Mouse (Mus musculus): ENCODE measurements around the gene Dicer1. TPM values are rescaled to one million over a fixed set of nuclear protein-coding genes. Genes with fewer than 3 reads are reported as not detected.

The Dicer1 gene
- total RNA-seq (2015): 33.5 and 40.3 TPM in 2 replicates
- 24.5 and 41.5 TPM in 2 replicates for total RNA-seq (2017)

DNA sequence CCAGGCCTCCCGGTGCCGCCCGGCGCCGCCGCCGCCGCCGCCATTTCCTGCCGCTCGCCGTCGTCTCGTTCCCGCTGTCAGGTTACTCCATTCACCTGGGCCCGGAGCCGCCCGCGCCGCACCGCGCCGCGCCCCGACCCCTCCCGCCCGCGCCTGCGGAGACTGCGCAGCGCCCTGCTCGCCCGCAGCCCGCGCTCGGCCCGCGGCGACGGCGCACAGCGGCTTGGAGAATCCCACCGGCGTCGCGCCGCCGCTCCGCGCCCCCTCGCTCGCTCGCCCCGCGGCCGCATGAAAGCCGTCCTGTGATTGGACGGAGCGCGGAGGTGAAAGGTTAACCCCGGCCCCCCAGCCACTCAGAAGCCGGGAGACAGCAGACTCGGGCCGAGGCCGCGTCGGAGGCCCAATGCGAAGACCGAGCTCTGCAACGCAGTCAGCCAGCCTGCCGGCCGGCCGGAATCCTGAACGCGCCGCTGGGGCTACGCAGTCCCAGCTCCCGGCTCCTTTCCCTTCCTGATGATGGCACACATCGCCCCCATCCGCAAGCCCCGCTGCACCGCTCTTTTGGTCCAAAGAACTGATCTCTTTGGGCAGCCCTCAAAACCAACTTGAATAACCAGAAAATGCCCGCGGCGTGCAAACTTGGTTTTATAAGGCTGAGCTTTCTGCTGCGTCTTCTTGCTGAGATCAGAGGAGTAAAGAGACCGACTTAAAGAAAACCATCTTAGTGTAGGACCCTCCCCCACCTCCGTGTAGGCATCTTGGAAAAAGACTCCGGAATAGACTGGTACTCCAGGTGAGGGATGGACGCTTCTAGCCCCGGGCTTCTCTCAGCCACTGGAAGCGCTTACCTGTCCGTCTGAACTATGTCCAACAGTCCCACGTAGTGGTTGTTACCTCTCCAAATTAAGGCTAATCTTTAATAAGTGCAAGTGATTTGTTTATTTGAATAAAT is at the start of gene Dicer1:
TSS of gene Dicer1 (minus strand) at position 139 of the 952 bp plus-strand sequence.
- peak; percentile 93 for ATAC-seq (ENCODE audit: poor library complexity, severe bottlenecking)

DNA sequence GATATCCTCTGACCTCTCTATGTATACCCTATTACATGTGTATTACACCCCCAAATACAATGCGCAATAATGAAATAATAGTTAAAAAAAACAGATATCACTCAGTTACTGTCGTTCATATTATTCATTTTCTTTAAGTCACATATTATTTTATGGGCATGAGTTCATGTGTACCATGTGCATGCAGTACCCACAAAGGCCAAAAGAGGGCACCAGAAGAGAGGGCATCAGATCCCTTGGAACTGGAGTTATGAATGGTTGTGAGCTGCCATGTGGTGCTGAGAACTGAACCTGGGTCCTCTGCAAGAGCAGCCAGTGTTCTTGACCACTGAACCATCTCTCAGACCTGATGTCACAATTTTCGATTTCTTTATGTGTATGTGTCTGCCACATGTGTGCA is 47.6 kb upstream of the Dicer1 start:
- ATAC-seq (ENCODE audit: poor library complexity, severe bottlenecking): no peak

DNA sequence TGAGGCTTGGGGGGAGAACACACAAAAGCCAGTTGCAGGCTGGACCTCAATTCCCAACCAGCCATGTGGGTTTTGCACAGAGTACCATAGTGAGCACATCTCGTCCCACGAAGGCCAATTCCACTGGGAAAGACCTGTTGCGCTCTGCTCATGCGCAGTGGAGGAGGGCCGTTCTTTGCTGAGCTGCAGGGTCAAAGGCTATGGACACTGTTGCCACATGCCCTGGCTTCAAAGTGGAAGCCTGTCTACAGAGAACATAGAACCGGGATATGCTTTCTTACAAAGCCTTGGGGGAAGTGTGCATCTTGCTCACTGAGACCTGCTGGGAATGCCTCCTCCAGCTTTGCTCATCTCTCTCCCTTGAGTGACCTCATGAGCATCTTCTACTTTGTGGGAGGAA is 46.2 kb upstream of the Dicer1 start:
- no peak for ATAC-seq (ENCODE audit: poor library complexity, severe bottlenecking)

DNA sequence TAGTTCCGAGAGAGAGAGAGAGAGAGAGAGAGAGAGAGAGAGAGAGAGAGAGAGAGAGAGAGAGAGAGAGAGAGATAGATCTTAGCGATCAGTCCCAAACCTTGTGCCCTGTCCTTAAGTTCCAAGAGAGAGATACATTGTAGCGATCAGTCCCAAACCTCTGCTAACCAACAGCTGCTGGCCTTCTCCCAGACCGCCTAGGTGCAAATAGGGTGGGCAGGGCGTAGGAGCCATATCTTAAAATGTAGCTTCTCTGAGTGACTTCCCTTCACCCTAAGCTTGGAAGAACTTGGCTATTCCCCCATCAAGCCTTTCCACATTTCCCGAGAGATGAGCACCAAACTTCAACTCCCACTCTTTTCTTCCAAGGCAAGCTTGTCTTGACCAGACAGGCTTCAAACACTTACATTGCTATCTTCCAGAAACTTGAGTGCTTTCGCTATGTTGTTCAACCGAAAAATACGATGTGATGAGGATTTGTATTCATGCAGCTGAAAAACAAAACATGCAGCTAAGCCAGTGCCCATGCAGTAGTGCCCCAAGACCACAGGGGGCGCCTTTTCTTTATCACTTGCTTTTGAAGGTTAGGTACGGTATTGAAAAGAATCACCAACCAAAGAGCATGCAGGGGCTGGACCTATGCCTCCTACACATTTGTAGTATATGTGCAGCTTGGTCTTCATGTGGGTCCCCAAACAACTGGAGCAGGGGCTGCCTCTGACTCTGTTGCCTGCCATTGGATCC is 45.1 kb upstream of the Dicer1 start:
- ATAC-seq (ENCODE audit: poor library complexity, severe bottlenecking): no peak

DNA sequence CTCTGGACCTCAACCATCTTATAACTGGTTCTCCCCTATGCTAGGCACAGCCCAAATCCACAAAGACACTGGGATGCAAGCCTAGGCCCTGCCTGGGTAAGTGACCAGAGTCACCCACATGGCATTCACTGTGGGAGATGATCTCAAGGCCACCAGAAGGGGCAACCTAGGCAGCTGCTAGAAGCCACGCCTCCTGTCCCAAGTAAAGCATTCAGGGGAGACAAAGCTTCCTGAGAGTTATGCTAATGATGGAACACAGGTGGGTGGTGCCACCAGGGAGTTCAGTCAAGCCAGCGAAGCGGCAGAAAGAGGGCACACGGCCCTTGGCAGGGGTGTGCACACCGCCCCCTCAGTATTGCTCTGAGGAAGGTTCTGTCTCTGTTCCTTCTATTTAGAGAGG is 43.2 kb upstream of the Dicer1 start:
- ATAC-seq (ENCODE audit: poor library complexity, severe bottlenecking): no peak

DNA sequence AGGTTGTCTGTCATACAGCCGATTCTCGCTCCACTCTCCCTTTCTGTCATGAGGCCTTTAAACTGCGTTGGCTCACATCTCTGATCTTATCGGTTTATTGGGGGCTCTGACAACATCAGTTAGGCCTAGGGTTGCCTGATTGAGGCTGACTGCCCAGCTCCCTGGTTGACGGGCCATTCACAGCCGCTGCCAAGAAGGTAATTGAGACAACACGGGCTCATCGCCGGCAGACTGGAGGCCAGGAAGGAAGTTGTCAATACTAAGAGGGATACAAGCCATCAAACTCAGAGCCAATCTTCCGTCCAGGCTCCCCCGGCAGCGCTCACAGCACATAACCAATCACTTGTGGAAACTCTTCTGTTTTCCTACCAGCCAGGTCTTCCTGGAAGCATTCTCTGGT is 41.7 kb upstream of the Dicer1 start:
- ATAC-seq (ENCODE audit: poor library complexity, severe bottlenecking): no peak

DNA sequence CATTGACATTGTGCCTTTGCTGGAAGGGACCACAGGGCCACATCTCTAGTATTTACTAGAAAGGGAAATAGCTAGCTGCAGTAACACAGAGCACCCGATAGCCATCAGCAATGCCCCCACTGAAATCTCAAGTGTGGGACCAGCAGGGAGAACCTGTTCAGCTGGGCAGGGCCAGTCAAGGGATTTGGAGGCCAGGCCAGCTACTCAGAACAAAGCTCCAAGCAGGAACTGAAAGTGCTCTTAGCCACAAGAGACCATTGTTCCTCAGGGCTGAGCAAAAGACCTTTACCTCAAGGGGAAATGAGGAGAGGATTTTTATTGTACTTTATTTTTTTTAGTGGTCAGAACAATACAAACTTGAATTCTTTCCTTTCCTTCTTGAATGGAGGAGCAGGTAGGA is 25.9 kb upstream of the Dicer1 start:
- peak; percentile 94 for ATAC-seq (ENCODE audit: poor library complexity, severe bottlenecking)

DNA sequence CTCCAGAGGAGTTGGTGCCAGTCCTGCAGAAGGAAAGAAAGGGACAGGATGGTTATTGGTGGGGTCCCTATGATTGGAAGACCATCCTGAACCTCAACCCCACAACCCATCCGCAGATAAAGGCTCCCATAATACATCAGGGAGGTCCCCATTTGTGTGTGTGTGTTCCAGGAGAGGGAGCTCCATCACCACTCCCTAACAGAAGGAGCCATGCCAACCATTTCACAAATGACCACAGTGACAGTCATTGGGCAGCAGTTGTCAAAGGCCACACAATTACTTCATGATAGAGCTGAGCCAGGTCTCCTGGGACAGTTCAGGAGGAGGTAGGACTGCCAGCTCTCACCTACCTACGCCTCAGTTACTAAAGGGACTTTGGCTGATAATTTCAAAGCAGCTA is 20.2 kb upstream of the Dicer1 start:
- ATAC-seq (ENCODE audit: poor library complexity, severe bottlenecking): no peak

DNA sequence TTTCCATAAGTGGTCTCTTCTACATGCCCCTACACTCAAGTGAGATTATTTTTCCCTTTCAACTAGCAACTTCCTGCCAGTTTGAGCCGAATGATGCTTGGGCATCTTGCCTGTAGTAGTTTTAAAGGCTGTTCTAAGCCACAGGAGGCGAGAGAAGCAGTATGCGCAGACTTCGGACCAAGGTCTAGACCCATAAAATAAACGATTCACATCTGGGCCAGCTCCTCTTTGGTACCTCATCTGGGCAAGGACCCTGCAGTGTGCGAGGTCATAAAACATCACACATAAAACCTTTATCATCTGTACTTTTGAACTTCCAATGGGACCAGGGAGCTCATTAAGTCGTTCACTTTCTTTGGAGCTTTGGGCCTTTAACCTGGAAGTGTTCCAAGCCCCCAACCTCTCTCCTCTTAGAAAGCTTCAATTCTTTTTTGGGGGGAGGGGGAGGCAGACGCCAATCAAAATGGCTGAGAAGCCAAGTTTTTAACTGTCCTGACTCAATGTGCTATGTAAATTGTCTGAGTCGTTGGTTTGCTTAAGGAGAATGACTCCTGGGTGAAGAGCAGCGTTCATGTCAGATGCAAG is 17.5 kb upstream of the Dicer1 start:
- ATAC-seq (ENCODE audit: poor library complexity, severe bottlenecking): no peak

DNA sequence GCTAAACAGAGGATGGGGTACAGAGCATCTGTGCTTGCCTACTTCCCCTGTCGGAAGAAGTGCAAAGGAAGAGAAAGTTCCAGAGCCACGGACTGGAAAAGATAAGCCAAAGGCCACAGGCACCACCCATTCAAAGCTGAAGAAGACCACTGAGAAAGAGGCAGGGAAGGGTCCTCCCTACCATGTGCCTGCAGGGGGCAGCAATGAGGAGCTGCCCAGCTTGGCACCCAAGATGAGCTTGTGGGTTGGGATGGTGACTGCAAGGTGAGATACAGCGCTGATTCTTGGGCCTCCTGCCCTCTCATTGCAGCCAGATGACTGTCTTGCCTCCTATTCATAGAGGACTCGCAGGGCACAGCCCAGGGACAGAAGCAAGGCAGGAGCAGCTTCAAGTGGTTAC is 15.4 kb upstream of the Dicer1 start:
- ATAC-seq (ENCODE audit: poor library complexity, severe bottlenecking): peak; percentile 27; the same call in 1 of the 2 replicates

DNA sequence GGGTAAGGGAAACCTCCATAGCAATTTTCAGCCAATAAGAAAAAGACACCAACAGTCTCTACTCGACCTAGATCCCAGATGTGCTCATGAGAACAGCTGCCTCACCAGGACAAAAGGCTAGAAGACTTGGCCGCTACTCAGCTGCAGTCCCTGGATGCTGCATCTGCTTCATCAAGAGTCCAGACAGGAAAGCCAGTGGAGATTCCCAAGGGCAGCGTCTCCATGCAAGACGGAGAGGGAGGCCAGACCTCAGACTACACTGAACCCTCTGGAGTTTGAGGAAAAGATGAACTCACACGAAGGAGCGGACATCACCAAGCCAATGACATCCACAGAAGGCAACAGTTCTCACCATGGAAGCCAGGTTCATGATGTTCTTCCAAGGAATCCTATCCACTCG is 14.0 kb upstream of the Dicer1 start:
- no peak for ATAC-seq (ENCODE audit: poor library complexity, severe bottlenecking)

DNA sequence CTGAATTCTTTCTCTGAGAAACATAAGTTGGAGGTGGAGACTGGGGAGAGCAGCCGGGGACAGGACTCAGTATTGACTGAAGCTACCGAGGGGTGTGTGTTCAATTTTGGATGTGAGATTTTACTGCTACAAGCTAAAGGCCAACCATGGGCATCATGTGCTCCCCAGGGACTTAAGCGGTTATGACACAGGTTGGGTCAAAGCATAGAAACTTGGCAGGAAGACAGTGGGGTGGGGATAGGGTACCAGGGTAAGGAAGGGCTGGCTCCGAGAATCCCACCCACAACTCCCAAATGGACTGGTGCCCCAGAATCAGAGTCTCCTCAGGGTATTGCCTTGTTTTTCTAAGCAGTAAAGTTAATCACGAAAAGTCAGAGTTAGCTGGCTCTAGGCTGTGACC is 13.4 kb upstream of the Dicer1 start:
- ATAC-seq (ENCODE audit: poor library complexity, severe bottlenecking): no peak

DNA sequence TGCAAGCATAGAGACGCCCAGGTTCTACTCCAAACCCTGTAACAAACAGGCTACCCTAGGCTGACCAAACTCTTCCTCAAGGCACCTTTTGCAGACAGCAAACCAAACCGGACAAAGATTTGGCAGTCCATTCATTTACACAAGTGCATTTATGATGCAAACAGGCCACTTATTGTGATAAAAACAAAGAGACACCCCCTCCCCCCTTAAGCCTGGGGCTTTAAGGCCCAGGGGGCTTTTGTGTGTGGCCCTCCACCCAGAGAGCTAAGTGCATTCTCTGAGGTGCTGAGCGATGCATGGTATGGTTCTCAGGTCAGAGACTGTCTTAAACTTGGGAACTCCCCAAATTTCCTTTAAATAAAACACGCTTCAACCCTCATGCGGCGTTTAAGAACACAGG is 12.2 kb upstream of the Dicer1 start:
- ATAC-seq (ENCODE audit: poor library complexity, severe bottlenecking): no peak

DNA sequence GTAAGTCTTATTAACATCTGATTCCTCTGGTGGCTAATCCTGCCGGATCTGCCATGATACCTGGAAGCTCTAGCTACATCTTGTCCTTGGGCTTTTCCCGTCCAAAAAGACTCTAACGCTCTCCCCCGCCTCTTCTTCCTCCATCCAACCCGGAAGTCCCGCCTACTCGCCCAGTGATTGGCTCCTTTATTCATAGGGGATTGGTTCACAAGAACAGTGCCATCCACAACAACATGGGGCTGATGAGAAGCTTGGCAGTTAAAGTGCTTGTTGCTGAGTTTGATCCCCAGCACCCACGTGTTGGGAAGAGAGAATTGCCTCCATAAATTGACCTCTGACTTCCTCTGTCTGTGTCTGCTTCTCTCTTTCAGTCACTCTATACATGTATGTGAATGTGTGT is 9.7 kb upstream of the Dicer1 start:
- no peak for ATAC-seq (ENCODE audit: poor library complexity, severe bottlenecking)

DNA sequence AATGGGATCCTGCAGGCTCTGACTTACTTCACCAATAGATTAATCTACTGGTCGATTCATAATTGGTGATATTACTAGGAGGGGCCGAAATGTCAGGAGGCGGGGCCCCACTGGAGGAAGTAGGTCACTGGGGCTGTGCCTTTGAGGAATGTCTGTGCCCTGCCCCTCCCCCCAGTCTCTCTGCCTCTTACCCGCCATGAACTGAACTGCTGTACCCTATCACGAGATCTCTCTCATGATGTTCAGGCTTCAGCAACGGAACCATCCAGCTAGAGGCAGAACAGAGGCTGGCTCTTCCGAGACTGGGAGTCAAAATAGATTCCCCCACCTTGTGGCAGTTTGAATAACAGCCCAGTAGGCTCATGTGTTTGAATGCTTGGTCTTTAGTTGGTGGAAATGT is 6.3 kb upstream of the Dicer1 start:
- no peak for ATAC-seq (ENCODE audit: poor library complexity, severe bottlenecking)

DNA sequence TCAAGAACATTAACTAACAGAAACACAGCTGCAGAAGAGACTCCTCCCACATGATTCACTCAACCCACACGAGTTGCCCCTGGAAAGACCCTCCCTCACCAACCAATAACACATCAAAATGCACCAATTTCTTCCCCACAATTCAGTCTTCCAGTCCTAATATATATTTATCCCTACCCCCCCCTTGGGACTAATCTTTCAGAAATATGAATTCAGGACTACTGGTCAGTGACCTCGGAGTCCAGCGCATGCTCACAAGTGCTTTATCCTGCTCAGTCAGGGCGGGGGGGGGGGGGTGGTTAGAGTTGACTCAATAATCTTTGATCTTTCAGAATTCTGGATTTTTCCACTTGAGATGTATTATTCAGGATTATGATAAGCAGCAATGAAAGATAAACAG is 1.9 kb upstream of the Dicer1 start:
- no peak for ATAC-seq (ENCODE audit: poor library complexity, severe bottlenecking)

DNA sequence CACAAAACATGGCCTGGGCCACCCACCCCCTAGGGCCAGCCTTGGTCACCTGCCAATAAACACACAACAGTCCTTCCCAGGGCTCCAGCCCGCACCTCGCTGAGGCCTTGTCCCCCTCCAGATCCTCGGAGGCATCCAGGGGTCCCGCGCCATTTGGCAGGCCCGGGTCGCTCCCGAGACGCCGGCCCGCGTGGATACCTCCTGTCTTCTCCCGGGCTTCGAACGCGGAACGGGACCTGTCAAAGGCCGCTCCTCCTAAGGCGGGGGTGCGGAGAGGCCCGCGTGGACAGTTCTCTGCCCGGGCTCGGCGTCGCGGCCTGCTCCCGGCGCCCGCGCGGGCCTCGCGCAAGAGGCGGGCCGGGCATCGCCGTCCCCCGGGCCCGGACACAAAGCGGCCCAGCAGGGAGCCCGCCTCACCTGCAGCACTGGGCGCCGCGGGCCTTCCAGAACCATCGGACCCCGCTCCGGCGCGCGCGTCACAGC is 380 bp downstream of the Dicer1 start:
- peak; percentile 17 for ATAC-seq (ENCODE audit: poor library complexity, severe bottlenecking)

DNA sequence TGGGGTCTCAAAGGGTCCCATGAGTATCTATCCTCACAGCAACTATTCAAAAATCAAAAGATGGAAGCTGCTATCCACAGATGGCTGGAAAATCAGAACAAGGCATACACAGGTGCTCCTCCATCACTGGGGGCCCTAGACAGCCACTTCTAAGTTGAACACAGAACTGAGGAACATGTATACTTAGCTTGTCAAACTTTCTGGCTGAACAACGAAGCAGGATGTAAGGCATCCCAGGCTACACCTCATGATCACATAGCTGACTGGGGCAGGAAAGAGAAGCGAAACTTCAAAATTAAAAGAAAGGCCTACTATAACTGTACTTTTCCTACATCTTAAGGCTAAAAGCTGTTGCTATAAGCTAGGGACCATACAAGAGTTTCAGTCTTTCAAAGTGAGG is 2.8 kb downstream of the Dicer1 start:
- ATAC-seq (ENCODE audit: poor library complexity, severe bottlenecking): no peak

DNA sequence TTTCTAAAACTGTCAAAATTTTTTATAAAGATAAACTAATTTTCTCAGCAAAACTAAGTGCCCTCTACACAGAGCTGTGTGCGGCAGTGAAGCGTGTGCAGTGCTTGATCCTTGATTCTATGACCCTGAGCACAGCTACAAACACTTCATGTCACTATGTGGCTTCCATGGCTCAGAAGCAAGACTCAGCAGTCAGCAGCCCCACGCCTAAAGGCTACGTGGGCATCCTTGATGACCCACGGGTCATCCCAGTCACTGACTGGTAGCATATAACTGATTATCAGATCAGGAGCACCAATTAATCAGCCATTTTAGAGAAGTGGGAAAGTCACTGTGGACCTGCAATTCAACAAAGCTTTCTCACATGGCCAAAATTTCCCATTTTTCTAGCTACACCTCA is 4.5 kb downstream of the Dicer1 start:
- ATAC-seq (ENCODE audit: poor library complexity, severe bottlenecking): no peak

DNA sequence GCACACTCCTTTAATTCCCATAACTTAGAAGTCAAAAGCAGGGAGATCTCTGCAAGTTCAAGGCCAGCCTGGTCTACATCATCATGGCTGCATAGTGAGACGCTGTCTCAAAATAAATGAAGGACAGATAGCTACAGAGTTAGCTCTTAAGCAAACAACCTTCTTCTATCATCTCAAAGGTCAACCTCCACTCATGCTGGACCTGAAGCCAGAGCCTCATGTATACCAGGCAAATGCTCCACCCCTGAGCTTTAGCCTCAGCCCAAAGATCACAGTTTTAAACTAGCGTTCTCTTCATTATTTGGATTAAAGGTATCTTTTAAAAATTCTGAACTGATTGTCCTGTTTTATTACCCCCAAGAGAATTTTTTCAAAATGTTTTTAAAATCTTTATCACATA is 5.2 kb downstream of the Dicer1 start:
- ATAC-seq (ENCODE audit: poor library complexity, severe bottlenecking): no peak

DNA sequence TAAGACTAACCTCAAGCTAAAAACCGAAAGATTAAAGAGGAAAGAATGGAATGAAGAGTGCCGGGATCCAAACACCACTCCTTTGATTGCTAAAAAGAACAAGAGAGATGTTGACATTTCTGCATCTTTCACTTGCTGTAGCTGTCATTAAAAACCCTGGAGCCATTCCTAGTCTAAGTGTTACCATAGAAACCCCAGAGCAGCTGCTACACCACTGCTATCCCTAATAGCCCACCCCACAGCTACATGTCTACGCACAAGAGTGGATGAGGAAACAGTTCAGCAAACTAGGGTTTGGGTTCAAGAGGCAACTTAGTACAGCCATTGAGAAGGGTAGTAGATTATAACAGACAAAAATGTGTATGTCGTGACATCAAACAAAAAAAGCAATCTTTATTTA is 8.1 kb downstream of the Dicer1 start:
- no peak for ATAC-seq (ENCODE audit: poor library complexity, severe bottlenecking)

DNA sequence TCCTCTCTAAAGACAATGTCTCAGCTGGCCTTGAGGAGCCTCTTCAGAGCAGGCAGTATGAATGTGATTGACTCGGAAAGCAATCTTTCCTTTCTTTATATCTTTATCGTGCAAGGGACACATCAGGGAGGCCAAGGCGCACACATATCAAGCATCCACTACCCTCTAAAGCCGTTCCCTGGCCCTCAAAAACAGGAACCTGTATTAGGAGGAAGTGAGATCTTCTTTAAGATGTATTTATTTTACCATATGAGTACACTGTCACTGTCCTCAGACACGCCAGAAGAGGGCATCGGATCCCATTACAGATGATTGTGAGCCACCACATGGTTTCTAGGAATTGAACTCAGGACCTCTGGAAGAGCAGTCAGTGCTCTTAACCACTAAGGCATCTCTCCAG is 9.5 kb downstream of the Dicer1 start:
- peak; percentile 99 for ATAC-seq (ENCODE audit: poor library complexity, severe bottlenecking)
